Mouse (Mus musculus) brown adipose tissue, adult 24 weeks (tissue): ENCODE results near the gene Gpr35. TPM values are rescaled to one million over a fixed set of nuclear protein-coding genes. Genes with fewer than 3 reads are reported as not detected.
"Not testable (repeated sequence)": the region's sequence is repeated elsewhere in the genome, so short reads cannot be mapped to it uniquely, and the experiment has no call there.

Experiments used
- H3K27ac ChIP-seq: fragments of 200-500 bp; replicated peaks from 2 replicates; pipeline ENCODE4 v1.5.1; 2012; ENCODE audit warnings: low read depth, mild to moderate bottlenecking, low read length
- H3K4me1 ChIP-seq: fragments of 200-500 bp; 2 replicates; pipeline ENCODE4 v1.6.1; 2012; ENCODE audit warnings: low read length, mixed read lengths; ENCODE audit not compliant: control insufficient read depth, insufficient read depth, insufficient read length
- H3K4me3 ChIP-seq: fragments of 200-500 bp; 2 replicates; pipeline ENCODE4 v1.5.1; 2012; ENCODE audit warnings: low read depth, mild to moderate bottlenecking, low read length, moderate library complexity; ENCODE audit not compliant: insufficient read depth
- polyA plus RNA-seq: library from polyadenylated mRNA; stranded (reverse); fragments of >200 nt; gene quantifications from 2 replicates; pipeline ENCODE4 v1.2.4, GENCODE M21; 2012; ENCODE audit not compliant: missing spikeins, insufficient read depth, insufficient read length

The Gpr35 gene
- polyA plus RNA-seq, 1 experiment, result not detected

GRCm38 (mm10) chr1:92947966-92948365 is 2.7 kb upstream of the Gpr35 start:
- Histone ChIP-seq H3K4me1 (no peaks in the 10 kb centered on the region), H3K27ac (no peak overlapping the region), H3K4me3 (no peak overlapping the region)

GRCm38 (mm10) chr1:92949426-92949825 is 1.2 kb upstream of the Gpr35 start:
- no peak overlapping the region for H3K27ac ChIP-seq
- H3K4me3 ChIP-seq, result no peak overlapping the region
- H3K4me1 ChIP-seq, result no peaks in the 10 kb centered on the region

- no peak overlapping the region for H3K27ac ChIP-seq
- H3K4me1 ChIP-seq, result no peaks in the 10 kb centered on the region
- H3K4me3 ChIP-seq, result no peak overlapping the region
Observed at GRCm38 (mm10) chr1:92953641-92954040, 3.0 kb downstream of the Gpr35 start.

- not testable (repeated sequence) for H3K4me1 ChIP-seq, H3K27ac ChIP-seq
- peak overlapping the region; percentile 25 for H3K4me3 ChIP-seq
Observed at GRCm38 (mm10) chr1:92956571-92957335, 6.1 kb downstream of the Gpr35 start.

- no peak overlapping the region for H3K27ac ChIP-seq
- H3K4me1 ChIP-seq, result no peaks in the 10 kb centered on the region
Observed at GRCm38 (mm10) chr1:92958999-92959398, 8.3 kb downstream of the Gpr35 start.

GRCm38 (mm10) chr1:92970791-92971190 is 20.1 kb downstream of the Gpr35 start:
- not testable (repeated sequence) for H3K27ac ChIP-seq, H3K4me1 ChIP-seq, H3K4me3 ChIP-seq

More at GRCm38 (mm10) chr1:92958999-92959398, 8.3 kb downstream of the Gpr35 start:
- H3K4me3 ChIP-seq, result no peak overlapping the region

GRCm38 (mm10) chr1:92971879-92972795 is 21.5 kb downstream of the Gpr35 start:
- peak overlapping the region; percentile 45; the same call in 1 of the 2 replicates for H3K27ac ChIP-seq
- H3K4me1 ChIP-seq, result no peaks in the 10 kb centered on the region; the same call in 1 of the 2 replicates
- no peak overlapping the region for H3K4me3 ChIP-seq

- Histone ChIP-seq H3K4me1 (no peaks in the 10 kb centered on the region; the same call in 1 of the 2 replicates), H3K27ac (0 out of 2 replicates have a peak overlapping the region, but pooled peaks have one; percentile 12), H3K4me3 (no peak overlapping the region)
Observed at GRCm38 (mm10) chr1:92972854-92973253, 22.2 kb downstream of the Gpr35 start.

- Histone ChIP-seq H3K27ac (no peak overlapping the region), H3K4me1 (peaks cover 17% of the 10 kb centered on the region)
Observed at GRCm38 (mm10) chr1:92976141-92976566, 25.5 kb downstream of the Gpr35 start.

GRCm38 (mm10) chr1:92978645-92979044 is 28.0 kb downstream of the Gpr35 start:
- Histone ChIP-seq H3K4me1 (peaks cover 22% of the 10 kb centered on the region), H3K27ac (no peak overlapping the region), H3K4me3 (no peak overlapping the region)

More at GRCm38 (mm10) chr1:92976141-92976566, 25.5 kb downstream of the Gpr35 start:
- no peak overlapping the region for H3K4me3 ChIP-seq

GRCm38 (mm10) chr1:92979073-92979602 is 28.5 kb downstream of the Gpr35 start:
- Histone ChIP-seq H3K27ac (no peak overlapping the region), H3K4me1 (peaks cover 22% of the 10 kb centered on the region), H3K4me3 (no peak overlapping the region)

GRCm38 (mm10) chr1:92981056-92981845 is 30.6 kb downstream of the Gpr35 start:
- Histone ChIP-seq H3K4me3 (no peak overlapping the region), H3K4me1 (peaks cover 22% of the 10 kb centered on the region), H3K27ac (peak overlapping the region; percentile 45)

GRCm38 (mm10) chr1:92982931-92983605 is 32.4 kb downstream of the Gpr35 start:
- peaks cover 22% of the 10 kb centered on the region for H3K4me1 ChIP-seq
- H3K27ac ChIP-seq, result no peak overlapping the region
- no peak overlapping the region for H3K4me3 ChIP-seq

GRCm38 (mm10) chr1:92984999-92985398 is 34.3 kb downstream of the Gpr35 start:
- Histone ChIP-seq H3K4me3 (no peak overlapping the region), H3K4me1 (peaks cover 12% of the 10 kb centered on the region), H3K27ac (no peak overlapping the region)
